Mouse (Mus musculus): ENCODE results near the gene Mrpl14.

Gene Mrpl14

DNA sequence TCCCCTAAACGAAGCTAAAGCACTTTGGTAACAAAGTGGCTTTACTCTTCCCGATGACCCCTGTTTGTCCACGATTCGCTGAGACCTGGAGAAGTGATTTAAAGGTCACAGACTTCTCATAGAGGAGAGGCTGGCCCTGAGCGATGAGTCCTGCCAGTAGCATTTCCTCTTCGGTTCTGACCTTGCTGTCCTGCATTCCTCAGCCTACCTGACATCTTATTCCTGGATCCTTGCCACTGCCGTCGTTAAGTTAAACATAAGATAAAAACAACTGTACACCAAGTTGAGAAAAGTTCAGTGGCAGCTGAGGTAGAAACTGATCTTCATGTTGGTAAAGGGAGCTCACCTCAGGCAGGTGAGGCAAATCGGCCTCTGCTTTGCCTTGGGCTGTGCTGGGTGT is 3.0 kb downstream of the Mrpl14 start:
- DNase-seq = peak in 1 of 2 experiments; percentile 28

DNA sequence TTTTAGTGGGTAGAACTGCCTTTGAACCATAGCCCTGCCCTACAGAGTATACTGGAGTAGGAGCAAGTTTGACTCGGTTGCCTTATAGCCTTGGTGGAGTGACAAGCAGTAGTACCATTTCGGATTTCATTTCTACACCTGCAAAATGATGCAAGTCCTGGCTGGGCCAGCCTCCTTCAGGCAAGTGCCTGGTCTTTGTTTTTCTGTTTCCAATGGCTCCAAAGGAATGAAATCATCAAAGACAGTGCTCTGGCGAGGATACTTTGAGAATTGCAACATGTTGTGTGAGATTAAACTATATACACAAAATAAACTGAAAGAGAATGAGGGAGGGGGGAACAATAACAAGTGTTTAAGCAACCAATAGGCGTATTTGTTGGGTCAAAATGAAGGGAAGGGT is 3.9 kb downstream of the Mrpl14 start:
- no peak for DNase-seq

DNA sequence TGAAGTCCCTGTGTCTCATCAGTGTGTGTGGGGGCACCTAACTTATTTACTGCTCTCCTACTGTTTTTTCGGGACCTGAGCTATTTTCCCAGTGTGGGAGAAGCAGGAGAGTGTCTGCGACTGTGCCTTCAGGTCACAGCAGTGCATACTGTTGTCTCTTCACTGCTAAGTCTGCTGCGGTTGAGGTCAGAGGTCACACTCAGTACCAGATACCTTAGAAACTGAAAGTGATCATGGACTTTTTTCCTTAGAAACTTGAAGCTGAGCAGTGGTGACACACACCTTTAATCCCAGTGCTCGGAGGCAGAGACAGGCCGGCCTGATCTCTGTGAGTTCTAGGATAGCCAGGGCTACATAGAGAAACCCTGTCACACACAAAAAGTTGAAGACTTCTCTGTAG is 6.0 kb downstream of the Mrpl14 start:
- no peak for DNase-seq

DNA sequence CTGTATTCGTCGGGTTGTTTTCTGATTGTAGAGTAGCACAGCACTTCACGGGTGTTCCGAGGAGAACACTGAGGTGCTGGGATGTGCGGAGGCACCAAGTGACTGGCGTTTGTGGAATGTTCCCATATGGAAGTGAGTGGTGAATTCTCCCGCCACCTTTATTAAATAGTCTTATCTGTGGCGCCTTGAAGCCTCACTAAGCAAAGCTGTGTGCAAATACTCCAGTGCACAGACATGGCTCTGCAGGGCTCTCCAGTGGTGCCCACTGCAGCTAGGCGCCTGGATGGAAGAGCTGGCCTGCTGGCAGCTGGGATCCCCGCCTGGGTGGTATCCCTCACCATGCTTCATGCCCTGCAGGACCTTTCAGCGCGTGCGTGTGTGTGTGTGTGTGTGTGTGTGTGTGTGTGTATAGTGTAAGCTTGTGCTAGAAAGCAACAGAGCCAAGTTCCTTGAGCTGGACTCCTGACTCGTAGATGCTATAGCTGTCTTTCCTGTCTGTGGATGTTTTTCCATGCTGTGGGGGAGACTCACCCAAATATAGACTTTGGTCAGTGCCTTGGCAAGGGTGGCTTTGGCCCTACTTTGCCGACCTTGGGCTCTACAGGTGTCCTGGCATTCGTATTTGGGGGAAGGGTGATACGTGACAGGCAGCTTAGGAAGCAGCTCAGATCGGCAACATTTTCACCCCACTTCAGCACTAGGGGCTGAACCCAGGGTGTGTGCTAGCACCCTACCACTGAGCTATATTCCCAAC is 7.9 kb downstream of the Mrpl14 start:
- peak; percentile 49 to 87 for DNase-seq

DNA sequence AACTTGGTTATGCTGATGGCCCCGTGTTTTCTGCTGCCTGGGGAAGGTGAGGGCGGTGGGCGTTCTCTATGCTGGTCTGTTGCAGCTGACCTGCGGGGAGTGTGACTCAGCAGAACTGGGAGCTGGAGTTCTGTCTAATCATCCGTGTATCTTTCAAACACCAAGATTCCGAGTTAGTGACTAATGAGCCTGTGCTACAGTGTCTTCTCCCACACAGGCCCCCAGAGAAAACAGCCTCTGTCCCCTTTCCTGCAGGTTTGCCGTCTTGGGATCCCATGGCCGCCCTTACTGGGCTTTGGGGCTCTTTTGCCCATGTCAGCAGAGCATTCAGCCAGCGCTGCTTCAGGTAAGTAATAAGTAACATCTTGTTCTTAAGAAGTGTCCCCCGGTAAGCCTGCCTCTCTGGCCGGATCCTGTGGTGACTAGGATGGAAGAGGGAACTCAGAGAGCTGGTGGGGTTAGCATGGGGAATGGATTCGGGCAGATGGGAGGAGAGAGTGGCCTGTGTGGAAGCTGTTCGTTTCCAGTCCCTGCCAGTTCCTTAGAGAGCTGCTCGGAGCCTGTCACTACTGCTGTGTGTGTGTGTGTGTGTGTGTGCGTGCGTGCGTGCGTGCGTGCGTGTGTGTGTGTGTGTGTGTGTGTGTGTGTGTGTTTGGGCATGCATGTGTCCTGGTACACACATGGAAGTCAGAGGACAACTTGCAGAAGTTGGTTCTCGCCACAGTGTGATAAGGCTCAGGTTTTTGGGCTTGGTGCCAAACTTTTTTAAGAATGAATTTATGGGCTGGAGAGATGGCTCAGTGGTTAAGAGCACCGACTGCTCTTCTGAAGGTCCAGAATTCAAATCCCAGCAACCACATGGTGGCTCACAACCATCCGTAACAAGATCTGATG is 9.4 kb downstream of the Mrpl14 start:
- no peak for DNase-seq

DNA sequence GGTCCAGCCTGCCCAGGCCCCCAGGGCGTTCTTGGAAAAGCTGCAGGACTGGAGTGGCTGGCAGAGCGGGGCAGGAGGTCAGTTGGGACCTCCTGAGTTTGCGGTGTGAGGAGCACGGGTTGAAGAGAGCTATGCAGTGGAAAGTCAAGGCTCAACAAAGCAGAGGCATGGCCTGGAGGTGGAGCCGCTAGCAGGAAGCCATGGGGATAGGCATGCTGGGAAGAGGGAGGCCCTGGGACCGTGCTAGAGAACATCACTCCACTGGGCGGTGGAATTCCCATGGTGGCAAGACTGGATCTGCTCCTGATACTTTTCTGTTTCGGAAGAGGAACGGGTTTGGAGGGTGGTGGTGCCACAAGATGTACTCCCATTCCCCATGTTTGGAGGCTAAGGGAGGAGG is 10.9 kb downstream of the Mrpl14 start:
- no peak for DNase-seq

DNA sequence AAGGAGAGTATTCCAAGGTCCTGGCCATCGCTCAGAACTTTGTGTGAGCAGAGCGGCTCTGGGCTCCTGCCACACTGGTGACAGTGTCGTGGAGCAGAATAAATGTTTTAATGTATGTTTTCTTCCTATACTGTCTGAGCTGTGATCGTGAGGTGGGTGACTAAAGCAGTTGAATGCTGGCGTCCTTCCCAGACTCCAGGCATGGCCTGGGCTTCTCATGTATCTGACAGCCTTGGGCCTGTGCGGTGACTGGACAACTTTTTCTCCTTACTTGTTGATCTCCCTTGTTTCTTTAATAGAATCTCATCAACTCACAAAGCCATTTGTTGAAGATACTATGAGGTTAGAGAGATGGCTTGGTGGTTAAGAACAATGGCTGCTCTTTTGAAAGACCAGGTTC is 12.2 kb downstream of the Mrpl14 start:
- no peak for DNase-seq

DNA sequence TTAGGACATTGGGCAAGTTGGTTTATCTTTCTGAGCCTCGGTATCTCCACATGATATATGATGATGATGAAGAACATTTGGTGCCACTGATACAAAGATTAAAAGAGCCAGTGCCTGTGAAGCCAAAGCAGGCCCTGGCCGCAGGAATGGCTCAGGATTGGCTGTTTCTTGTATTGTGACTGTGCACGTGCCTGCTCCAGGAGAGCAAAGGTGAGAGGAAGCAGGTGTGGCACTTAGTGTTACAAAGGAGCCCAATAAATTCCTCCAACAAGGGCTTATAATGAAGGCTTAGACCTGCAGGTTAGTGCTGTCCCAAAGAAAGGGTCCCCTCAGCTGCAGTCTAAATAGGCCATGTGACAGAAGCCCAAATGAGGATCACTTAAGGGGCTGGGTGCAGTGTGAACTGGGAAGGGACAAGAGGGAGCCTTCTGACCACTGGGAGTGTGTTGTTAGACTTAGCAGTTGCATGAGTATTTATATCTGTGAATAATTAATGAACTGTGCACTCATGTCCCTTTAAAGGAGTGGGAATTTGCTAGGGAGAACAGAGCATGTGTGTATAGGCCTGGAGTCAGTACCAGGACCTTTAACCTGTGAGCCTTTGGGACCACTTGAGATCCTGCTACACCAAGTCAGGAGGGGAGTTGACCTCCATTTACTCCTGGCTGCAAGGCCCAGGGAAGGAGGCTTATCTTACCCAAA is 13.1 kb downstream of the Mrpl14 start:
- DNase-seq = no peak

DNA sequence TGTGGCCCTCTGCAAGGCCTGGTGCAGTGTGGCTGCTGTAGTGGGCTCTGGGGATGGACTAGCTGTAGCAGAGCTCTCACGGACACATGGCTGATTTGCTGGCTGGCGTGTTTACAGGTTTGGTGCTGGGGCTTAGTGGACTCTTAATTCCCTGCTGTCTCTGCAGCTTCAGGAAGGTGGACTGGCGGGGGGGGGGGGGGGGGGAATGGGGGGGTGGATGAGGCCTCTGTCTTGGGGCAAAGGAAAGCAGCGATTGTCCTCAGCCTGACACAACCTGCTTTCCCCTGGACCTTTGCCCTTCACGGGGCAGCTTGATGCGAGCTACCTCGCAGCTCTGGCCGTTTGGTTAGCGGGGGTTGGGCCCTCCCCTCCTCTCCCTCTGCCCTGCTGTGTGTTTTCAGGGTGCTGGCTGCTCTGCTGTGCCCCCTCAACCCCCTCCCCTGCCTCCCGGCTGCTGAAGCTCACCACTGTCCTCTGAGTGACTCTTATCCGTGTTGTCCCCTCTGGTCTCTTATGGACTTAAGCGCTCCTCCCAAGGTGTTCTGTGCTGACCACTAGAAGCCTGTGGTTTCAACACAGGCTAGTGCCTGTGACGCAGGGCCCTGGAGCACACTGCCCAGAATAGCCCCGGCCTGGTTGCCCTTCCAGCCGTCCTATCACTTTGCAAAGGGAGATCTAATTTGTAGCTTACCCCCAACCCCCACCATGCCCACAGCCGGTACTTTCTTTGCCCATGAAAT is 14.5 kb downstream of the Mrpl14 start:
- peak; percentile 37 to 72 for DNase-seq

DNA sequence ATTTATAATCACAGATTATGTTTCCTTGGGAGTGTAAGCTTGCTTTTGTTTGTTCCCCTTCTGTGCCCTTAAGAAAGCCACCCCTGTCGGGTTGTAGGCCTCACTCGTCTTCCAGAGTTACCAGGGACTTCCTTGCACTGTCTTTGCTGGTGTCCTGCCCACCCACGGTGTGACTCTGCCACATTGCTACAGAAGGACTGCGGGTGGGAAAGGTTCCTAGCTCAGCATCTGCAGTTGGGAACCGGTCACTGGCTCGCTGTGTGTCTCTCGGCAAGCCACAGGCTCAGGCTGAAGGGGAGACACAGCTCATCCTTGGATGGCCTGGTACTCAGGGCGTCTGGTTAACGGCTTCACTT is 15.1 kb downstream of the Mrpl14 start:
- DNase-seq = no peak

DNA sequence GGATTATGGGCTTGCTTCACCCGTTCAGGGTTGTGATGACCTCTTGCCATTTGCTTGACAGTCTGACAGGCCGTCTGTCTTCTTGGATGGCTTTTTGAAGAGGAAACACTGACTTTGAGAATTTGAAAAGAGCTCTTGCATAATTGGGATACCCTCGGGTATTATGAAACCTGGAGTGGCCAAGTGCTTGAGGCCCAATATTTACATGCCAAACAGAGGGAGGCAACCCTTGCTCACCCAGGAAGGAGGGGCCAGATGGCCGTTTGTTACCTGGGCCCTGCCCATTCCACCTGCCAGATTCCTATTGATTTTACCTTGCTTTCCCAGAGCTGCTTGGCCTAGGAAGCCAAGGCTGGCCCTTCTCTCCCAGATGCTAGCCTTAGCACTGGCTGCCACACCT is 16.1 kb downstream of the Mrpl14 start:
- DNase-seq = peak; percentile 64 to 78

DNA sequence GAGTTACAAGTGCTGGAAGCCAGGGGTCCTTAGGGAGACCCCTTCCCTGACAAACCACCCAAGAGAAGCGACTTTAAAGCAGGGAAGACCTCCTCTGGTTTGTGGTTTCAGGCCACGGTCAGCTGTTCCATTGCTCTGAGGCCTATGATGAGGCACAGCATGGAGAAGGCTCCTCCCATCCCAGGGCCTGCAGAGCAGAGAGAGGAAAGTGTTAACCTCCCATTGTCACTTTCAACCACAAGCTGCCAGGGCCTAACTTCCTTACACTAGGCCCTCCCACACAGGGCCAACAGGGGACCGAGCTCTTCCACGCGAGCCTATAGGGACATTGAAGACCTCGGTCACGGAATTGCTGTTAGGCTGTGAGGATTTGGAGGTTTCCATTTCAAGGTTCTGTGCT is 17.1 kb downstream of the Mrpl14 start:
- no peak for DNase-seq

DNA sequence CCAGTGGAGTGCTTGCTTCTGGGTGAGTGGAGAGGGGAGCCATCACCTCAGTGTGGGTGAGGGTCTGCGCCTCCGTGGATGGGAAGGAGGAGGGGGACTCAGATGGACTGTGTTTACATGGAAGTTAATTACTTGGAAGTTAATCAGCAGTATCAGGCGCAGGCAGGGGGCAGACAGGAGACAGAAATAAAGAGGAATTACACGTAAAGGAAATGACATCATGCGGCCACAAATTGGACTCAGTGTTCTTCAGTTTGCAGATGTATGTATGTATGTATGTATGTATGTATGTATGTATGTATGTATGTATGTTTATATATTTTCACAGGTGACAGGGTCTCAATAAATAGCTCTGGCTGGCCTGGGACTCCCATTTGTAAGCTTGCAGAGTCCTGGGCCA is 20.7 kb downstream of the Mrpl14 start:
- no peak for DNase-seq

DNA sequence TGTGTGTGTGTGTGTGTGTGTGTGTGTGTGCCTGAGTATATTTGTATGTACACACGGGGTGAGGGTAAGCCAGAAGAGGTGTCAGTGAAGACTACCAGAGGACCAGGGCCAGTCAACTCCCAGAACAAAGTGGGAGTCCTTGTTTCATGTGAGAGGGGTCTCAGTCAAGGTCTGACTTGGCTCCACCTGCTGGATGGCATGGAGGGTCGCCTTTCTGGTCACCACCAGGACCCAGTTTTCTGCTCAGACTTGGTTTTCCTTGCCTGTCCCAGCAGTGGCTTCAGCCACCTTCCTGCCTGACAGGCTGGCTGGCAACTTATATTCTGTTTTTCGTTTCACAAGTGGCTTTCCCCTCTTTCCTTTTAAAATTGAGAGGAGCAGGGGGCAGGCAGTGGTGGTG is 21.3 kb downstream of the Mrpl14 start:
- DNase-seq = no peak

DNA sequence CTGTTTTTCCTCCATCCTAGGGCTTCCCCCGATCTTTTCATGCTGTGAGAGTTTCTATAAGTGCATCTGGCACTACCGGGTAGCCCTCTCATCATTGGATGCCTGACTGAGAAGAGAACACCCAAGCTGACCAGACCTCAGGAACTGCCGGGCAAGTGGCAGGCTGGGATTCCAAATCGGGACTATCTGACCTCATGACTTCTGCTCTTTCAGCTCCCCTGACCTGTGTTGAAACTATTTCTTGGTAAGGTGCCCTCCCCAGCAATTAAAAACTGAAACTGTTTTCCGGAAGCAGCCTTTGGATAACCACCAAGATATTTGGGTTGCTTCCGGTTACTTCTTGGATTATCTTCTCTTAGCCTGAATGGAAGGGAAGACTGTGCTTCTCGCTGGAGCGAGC is 22.1 kb downstream of the Mrpl14 start:
- DNase-seq = no peak

DNA sequence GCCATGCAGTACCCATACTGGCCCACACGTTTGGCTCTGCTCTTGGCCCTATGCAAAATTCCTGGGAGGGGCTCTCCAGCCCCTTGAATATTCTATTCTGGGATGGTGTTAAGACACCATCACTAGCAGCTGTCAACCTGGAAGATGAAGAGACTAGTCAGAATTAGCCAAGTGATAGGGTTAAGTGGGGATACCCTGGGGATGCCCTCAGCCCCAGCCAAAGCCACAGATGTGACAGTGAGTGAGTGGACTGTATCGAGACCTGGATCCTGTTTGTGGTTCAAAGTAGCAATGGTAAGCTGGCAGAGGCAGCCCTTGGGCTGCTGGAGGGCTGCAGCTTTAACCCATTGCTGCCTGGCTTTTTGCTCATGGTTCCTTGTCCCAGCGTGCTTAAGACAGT is 23.7 kb downstream of the Mrpl14 start:
- DNase-seq = no peak

DNA sequence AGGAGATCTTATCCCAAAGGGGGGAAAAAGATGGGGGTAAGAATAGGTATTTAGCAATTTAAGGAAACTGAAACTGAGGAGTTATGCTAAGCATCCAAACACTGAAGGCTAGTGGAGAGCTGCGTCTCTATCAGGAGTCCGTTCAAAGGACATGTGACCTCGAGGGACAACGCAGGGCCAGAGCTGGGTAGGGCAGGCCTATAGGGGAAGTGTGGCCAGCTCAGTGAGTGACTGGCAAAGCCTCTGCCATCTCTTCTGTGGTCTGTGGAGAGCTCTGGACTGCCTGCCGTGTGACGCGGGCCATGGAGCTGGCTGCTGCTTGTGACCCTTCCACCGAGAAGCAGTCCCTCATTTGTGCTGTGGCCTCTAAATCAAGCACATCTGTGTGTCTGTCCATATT is 24.3 kb downstream of the Mrpl14 start:
- no peak for DNase-seq

DNA sequence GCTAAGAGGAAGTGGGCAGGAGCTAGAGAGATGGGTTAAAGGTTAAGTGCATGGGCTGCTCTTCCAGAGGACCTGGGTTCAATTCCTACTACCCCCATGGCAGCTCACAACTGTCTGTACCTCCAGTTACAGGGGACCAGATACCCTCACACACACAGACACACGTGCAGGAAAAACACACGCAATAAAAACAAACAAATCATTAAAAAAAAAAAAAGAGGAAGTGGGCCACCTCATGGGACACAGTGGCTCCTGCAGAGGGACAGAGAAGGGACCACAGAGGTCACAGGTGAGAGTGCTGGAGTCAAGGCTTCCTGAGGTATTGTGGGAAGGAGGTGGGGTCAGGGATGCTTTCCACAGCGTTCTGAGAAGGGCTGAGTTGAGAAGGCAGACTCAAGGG is 25.4 kb downstream of the Mrpl14 start:
- DNase-seq = no peak

DNA sequence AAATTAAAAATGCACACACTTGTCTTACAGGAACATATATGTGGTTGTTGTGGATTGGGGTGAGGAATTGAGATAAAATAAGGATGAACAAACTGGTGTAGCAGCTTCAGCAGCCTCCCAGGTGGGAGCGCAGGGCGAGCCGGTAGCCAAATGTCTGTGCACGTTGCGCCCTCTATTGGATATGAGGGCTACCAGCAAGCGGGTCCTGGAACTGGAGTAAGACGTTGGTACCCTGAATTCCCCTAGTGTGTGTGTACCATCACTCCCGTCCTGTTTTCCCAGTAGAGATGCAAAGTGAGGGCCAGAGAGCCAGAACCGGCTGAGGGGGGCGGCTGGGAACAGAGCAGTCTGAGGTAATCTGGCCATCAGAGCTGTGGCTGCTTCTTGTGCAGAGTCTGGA is 32.2 kb downstream of the Mrpl14 start:
- peak; percentile 70 to 82 for DNase-seq

DNA sequence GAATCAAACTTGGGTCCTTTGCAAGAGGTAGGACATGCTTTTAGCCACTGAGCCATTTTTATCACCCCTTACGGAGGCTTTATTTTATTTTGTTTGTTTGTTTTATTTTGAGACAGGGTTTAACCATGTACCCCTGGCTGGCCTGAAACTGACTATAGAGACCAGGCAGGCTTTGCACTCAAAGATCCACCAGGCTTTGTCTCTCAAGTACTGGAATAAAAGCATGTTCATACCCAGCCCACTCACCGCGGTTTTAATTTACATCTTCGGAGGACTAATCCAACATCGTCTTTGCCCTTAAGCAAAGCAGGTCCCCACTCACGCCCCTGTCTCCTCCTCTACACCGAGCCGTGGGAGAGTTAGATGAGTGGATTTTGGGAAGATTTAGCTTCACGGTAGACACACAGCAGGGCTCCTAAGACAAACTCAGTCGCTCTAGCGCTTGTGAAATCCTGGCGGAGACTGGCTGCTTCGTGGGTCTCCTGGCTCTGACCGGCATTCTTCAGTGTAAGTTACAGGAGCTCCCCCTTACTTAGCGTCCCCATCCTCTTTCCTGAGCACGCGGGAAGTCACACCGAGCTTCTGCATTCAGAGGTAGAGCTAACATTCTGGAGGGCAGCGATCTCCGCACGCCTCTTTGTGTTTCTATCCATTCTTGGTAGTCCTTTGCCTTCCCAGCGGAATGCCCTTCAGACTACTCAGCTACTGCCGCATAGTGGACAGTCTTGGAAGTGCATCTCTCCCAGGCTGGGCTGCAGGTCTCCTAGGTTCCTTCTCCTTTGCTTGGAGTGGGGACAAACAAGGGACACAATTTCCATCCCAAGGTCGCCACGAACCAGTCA is 37.8 kb downstream of the Mrpl14 start:
- DNase-seq = peak; percentile 76 to 88

DNA sequence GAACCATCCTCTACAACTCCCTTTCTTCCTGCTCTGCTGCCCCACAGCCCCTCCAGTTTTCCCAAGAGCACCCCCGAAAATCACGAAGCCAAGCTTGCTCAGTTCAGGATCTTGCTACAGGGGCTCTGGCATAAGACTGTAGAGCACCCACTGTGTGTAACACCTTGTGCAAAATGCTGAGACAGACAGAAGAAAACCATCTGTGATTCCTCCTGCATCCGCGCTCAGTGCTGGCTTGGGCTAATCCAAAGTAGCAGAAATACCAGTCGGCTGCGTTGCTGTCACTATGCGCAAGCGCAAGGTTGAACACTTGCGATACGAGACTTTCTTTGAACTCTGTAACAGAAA is 38.4 kb downstream of the Mrpl14 start:
- DNase-seq = no peak

DNA sequence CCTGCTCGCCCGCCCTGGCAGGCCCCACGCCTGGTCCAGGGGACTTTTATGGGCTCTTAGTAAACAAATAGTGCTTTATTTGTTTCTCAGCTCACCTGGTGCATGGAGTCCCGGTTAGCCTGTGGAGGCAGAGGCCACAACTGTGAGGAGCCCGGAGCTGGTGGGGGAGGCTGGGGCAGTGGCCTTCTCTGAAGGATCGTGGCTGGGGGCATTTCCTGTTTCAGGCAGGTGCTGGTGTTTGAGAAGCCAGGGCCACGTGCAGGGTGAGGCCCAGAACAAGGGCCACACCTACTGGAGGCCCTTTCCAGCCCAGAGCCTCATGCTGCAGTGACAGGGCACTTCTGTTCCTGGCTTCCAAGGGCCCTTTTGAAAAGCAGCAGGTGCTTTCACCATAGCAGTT is 40.1 kb downstream of the Mrpl14 start:
- DNase-seq = peak in 1 of 2 experiments; percentile 68

All from lung, postnatal 4 days (tissue).